Mouse (Mus musculus) right cerebral cortex, postnatal 25 days (tissue): ENCODE results near the gene Ppp1r1c.

Source experiments
- DNase-seq: peaks from one replicate; pipeline ENCODE4 v3.0.0; 2022

Ppp1r1c gene

DNA sequence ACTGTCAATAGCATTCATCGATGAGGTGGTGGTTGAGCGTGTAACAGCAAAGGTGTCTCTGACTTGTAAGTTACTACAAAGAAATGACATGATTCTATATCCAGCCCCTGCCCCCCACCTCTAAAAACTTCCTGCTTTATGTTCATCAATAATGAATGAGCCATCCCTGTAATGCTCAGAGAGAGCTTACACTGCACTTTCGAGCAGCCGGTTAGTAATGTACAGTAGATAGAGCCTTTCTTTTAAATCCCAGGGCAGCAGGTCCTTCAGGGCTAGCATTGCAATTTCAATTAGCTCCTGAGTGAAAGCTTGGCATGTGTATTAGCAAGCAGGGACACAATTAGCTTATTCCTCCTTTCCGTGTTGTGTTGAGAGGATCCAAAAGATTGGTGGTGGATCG, at the start of gene Ppp1r1c:
Gene Ppp1r1c (plus strand): TSS at position 206 of the 400 bp plus-strand sequence.
- DNase-seq = no peak

- DNase-seq = no peak
These were observed 47.0 kb upstream of the Ppp1r1c start for GRCm38 (mm10) chr2:79660417-79661185.

DNA sequence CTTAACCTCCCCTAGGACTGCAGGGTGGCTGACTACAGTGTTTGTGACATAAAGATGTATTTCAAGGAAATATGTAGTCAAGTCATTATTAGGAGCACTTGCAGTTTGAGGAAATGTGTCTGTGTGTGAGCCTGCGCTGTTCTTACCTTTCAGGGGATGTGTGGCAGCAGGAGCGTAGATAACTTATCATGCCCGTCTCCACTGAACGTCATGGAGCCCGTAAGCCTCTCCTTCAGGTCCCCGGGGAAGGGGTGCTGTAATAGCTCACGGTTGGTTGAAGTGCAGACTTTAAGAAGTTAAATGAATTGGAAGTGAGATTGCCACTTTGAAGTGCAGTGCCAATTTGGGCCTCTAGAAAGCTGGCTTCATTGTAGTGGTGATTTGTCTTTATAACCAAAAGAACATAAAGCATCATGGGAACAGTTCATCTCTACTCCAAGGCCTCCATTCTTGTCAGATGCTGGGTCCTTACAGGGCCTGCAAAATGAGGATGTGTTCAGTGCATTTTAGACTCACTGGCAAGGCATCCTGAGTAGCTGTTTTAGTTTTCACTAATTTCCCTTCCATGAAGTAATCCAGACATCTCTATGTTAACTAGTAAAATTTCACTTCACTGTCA, 46.0 kb upstream of the Ppp1r1c start:
- no peak for DNase-seq

DNA sequence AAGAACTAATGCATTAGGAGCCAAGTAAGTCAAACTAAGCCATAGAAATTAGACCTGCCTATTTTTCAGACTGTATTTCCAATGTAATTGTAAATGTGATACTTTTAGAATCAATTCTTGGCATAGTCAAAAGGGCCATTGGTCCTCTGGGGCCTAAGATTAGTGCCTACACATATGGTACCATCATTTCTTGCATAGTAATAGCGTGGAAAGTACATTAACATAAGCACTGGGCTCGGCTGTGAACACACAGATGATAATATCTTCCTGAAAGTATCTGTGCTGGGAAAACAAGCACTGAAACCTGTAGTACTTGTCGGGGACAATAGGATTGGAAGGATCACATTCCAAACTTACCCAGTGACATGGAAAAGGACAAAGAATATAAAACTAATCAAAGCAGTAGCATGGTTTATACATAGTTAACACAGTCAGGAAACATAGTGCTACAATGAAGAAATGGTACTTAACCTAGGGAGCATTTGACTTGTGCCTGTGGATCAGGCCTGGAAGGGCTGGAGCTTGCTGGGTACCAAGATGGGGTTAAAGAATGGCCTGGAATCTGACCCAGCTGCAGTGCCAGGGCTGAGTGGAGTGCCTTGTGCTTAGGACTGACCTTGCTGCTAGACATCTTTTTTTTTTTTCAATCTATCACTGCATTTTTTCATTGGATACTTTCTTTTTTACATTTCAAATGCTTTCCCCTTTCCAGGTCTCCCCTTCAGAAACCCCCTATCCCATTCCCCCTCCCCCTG, 42.9 kb upstream of the Ppp1r1c start:
- no peak for DNase-seq

- no peak for DNase-seq
These were observed 42.1 kb upstream of the Ppp1r1c start for GRCm38 (mm10) chr2:79665492-79665891.

DNA sequence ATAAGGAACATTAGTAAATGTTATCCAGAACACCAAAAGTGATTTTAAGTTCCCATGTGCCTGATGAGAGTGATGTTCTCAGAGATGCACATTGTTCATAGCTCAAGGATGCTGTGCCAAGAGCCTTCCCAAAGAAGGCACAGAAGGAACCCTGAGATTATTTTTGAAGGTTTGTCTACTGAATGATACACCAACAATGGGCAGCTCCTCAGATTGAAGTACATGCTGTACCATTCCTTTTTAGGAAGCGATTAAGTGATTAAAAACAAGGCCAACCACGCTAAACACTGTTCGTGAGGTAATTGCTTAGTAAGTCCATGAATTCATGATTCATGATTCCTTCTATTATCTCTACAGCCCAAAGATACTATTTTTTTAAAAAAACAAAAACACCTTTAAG, 32.3 kb upstream of the Ppp1r1c start:
- DNase-seq = no peak

DNA sequence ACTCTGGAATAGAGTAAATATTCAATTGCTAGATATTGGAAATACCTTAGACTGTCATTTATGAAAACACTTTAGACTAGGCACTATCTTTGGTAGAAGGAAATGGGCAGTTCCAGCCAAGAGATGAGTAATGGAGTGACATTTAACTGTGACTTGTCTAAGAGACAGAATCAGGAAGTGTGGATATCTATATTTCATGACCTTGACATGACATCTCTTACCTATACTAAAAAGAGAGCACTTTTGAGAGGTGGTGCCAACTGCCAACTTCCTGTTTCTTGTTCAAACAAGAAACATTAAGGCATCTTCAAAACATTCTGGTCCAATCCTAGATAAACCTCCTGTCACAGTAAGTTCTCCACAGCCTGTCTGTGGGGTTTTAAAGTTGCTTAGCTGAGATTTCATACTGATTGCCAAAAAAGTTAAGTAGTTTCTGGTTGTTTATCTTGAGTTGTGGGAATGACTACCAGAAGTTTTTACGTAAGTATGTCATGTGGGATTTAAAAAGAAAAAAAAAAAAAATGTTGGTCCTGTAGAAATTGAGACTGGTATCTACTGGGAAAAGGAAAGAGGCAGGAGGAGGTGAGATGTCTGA, 29.8 kb upstream of the Ppp1r1c start:
- DNase-seq = no peak

DNA sequence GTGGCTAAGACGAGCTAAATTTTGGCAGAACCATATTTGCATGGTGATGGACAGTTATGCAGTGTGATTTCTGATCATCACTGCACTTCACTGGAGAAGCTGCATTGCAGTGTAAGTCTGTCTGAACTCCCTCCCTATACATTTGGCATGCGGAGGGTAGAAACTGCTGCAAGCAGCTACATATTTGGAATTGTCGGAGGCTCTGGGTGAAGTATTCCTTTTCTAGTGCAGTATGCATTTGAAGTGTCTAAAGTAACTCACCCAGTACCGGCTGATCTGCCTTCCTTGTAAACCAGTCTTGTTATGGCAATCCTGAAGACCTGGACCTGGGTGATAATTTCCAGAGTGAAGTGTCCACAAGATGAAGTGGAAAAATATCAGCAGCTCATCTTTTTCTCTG, 25.9 kb upstream of the Ppp1r1c start:
- no peak for DNase-seq

DNA sequence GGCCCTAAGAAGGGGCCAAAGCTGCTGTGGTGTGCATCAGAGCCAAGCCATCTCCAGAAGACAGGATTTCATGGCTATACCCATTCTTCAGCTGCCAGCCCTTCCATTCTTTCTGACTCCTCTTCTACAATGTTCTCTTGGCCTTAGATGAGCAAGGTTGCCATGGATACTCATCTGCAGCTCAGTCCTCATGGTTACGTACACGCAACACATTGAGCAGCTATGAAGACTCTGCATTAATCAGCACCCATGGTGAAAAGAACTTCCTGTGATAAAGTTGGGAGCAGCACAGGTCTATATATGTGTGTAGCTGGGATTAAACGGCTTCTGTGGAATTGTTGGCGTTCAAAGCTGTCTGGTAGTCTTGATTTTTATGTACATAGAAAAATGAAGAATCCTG, 24.3 kb upstream of the Ppp1r1c start:
- DNase-seq = no peak

- no peak for DNase-seq
These were observed 16.7 kb upstream of the Ppp1r1c start for GRCm38 (mm10) chr2:79690838-79691237.

DNA sequence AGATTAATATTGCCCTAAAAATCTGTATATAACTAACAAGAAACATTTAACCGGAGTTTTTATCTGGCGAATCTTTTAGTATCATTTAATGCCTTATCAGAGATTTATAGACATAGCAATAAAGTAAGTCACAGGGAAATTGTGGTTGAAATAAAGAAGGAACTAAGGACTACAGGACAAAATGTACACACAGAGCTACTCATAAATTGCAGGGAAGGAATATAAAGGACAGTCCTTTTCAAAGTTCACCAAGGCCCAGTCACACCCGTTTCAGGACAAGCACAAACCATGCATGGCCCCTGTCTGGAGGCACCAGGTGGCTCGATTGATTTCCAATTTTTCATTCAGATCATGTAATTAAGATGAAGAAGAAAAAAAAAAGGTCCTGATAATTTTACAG, 12.4 kb upstream of the Ppp1r1c start:
- no peak for DNase-seq

GRCm38 (mm10) chr2:79695939-79696338, 11.6 kb upstream of the Ppp1r1c start:
- DNase-seq = no peak

DNA sequence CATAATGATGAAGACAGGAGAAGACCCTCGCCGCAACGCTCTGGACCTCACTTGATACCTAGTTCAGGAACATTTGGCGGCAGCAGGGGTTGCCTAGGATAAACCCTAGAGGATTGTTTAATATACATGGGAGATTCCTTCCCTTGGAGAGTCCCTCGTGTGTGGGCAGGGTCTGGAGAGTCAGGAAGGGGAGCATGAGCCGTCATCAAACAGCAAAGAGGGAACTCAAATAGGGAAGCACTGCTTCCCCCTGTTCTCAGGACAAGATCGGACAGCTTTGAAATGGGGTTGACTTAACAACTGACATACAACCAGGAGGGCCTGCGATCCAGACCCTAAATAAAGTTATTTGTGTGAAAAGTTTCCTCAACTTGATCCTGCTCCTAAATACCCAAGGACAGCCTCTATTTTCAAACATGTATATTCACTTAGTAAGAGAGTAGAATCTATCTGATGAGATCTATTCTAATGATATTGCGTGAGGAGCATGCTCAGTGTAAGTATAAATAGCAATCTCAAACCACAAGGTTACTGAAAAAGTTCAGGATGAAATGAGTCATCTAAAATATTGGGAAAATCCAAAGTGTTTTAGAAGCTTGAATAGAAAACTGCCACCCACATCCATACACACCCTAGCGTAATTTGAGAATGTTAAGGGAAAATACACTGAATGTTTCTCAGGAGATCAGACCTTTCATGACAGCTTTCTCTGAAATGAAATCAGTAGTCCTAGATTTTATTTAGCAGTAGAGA, 10.9 kb upstream of the Ppp1r1c start:
- DNase-seq = no peak

DNA sequence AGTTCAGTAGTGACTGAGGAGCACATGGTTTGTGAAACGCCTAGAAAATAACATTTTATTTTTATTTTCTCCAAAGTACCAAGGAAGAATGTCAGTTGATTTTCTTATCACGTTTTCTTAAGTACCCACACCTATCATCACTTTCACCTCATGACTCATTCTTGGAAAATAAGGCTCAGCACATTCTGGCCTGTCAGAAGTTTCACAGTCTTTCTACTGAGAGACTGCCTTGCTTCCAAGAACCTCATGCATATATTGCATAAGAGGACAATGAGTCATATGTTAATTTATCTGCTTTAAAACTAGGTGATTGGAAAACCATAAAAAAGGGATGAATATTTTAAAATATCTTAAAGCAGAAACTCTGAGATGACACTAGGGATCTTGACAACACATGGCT, 9.4 kb upstream of the Ppp1r1c start:
- no peak for DNase-seq

DNA sequence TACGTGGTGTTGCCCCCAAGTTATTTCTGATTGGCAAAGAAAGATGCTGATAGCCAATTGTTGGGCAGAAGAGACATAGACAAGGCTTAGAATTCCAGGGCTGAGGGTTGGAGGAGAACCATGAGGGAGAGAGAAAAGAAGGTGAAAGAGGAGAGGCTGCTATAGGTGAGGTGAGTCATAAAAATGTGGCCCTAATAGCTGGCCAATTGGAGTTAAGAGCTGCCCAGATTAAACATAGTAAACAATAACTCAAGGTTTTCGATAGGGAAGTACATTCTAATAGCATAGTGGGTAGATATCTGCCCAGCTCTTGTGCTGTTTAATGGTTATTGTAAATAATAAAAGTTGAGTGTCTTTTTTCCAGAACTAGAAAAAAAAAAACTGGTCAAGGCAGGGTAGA, 2.8 kb upstream of the Ppp1r1c start:
- no peak for DNase-seq

DNA sequence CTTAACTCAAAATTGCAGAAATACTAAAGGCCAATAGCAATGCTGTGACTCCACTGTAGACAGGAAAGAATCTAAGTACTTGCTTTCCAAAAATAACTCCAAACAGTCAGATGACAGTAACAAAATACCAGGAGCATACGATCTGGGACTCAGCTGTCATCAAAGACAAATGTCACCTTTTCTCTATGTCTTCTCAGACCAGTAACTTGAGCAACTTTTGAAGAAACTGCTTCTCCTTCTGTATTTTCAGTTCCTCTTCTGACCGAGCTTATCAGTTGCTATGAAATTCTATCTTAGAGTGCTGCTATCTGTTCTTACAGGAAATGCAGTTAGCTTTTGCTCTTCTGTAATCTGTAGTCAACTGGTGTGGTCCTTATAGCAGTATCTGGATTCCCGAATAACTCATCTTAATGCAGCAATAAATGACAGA, 6.1 kb downstream of the Ppp1r1c start:
- no peak for DNase-seq

GRCm38 (mm10) chr2:79714745-79715144, 7.2 kb downstream of the Ppp1r1c start:
- DNase-seq = no peak

DNA sequence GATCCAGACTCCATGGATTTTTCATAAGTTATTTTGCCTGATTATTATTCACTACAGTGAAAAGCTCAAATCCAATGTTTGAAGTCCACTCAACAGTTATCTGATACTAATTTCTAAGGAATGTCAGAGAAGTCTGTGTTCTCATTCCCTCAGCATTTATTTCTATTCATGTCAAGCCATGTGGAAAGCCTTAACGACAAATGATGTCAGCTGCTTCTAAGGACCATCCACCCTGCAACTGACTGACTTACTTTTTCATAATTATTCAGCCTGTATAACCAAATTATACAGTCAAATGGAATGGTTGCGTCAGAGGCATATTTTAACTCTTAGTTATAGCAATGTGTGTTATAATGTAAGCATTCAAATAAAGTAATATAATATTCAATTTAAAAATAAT, 8.3 kb downstream of the Ppp1r1c start:
- DNase-seq = no peak

DNA sequence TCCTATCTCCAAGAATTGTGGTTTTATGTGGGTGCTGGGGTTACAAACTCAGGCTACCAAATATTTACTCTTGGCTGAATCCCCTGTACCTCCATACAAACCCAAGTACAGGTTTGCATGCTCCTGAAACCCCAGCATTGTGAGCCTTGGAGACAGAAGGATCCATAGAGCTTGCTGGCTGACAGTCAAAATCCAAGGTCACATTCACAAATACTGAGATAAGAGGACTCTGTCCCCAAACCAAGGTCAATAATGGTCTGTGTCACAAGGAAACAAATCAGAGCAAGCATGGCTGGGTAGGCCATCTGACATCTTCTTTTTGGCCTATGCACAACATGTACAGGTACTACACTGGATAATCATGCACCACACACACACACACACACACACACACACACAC, 10.3 kb downstream of the Ppp1r1c start:
- DNase-seq = no peak

- no peak for DNase-seq
These were observed 14.8 kb downstream of the Ppp1r1c start for GRCm38 (mm10) chr2:79722415-79722814.

GRCm38 (mm10) chr2:79738958-79739357, 31.4 kb downstream of the Ppp1r1c start:
- no peak for DNase-seq

DNA sequence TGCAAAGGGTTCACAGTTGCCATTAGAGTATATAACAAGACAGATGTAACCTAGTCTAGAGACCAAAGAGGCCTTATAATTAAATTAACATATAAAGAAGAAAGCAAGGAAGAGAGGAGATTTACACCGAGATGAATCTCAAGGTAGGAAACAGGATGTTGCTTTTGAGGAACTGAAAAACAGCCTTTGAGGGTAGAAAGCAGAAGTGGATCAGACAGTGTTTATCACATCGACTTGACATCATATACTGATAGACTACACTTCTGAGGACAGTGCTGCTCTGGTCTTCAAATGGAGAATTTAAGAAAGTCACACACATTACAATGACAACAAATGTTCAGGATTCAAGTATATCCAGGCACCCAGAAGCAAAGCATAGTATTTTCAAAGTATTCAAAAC, 34.4 kb downstream of the Ppp1r1c start:
- DNase-seq = no peak

DNA sequence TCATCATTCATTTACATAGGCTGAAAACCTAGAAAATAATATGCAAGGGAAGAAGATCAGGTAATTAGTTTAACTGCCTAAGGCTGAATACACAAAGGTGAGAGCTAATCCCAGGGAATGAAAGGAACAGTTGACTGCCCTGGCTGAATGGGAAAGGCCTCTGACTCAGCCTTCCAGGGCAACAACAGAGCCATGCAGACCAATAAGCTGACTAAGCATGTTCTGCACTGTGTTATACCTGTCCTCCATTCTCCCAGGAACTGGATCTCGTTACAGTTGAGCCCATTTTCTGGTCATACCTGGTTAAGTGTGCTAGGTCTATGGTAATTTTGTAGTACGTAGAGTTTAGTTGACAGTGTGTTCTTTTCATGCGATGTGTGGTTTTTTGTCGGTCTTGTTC, 36.6 kb downstream of the Ppp1r1c start:
- no peak for DNase-seq
